Mouse (Mus musculus): ENCODE data around the gene Gm5771.
"Not testable (repeated sequence)": the region's sequence is repeated elsewhere in the genome, so short reads cannot be mapped to it uniquely, and the experiment has no call there.

The Gm5771 gene

DNA sequence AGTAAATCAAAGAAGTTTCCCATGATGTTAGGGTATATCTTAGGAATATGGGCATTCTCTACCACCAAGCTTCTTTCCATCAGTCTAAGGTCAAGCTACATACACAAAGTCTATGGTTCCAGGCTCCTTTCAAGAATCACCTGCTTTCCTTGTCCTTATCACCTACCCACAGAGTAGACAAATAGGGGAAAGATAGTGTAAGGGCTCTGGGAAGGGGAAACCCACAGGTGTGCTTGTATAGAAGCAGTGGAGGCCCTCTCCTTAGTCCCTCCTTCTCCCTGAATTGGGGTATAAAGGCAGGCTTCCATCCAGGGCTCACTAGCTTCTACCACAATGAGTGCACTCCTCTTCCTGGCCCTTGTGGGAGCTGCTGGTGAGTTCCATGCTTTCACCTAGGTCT, at the start of gene Gm5771:
Gene Gm5771, plus strand, starts transcription at position 301 of the 400 bp plus-strand sequence.
- not testable (repeated sequence) for DNase-seq (ENCODE audit: low spot score)

DNA sequence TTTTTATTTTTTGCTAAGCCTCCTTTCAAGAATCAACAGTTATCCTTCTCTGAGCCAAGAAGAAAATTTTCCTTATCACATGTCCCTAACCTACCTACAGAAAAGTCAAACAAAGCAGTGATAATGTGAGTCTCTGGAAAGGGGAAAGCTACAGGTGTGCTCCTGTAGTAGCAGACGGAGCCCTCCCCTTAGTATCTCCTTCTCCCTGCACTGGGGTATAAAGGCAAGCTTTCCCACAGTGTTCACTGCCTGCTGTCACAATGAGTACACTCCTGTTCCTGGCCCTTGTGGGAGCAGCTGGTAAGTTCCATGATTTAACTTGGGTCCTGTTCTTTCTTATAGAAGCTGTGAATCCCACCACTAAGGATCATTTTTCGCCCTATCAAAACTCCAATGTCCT, 38.2 kb upstream of the Gm5771 start, which contains the start of gene Try10:
Gene Try10, plus strand, starts transcription at position 174 of the 400 bp plus-strand sequence.
- DNase-seq (ENCODE audit: low spot score), result no peak

DNA sequence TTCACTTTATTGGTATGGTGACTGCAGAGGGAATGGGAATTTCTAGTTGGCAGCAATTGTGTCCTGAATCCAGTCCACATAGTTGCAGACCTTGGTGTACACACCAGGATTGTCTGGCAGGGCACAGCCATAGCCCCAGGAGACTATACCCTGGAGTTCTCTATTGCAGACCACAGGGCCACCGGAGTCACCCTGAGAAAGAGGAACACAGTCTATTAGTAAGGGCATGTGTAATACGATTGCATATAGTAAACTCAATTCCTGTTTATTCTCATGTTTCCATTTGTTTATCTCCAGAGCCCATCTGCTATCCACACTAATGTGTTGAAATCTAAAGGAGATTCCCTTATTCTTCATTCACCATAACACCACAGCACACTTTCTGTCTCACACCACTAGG, 18.4 kb upstream of the Gm5771 start:
- not testable (repeated sequence) for DNase-seq (ENCODE audit: low spot score)

DNA sequence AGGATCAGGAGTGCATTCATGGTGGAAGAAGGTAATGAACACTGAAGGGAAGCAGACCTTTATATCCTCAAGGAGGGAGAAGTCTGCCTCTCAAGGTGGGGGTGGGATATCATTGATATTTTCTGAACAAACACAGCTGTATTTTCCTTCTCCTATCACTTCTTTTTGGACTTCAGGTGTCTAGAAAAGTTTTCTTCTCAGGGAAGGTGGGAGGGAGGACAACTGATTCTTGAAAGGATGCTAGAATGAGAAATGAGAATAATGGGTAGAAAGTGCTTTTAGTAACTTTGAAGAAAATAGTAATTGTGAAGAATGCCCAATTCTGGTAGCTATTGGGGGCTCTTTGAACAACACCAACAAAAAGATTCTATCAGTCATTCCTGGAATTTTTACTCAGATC, 14.6 kb upstream of the Gm5771 start, which contains the start of gene Prss3:
Gene Prss3, minus strand, starts transcription at position 101 of the 400 bp plus-strand sequence.
- not testable (repeated sequence) for DNase-seq (ENCODE audit: low spot score)

DNA sequence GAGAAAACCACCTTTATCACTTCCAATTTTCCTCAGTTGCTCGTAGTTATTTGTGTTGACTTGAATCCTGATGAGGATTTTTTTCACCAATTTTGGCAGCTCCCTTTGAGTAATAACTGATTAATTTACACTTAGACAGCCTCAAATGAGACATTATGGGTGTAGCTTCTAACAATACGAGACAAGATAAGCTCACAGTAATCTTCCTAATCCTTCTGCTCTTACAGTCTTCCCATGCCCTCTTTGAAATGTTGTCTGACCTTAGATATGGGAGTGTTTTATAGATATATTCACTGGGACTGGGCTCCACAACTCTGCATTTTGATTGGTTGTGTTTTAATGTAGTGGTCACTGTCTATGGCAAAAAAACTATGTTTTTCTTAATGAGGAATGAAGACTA, 5.4 kb upstream of the Gm5771 start:
- DNase-seq (ENCODE audit: low spot score), result no peak

DNA sequence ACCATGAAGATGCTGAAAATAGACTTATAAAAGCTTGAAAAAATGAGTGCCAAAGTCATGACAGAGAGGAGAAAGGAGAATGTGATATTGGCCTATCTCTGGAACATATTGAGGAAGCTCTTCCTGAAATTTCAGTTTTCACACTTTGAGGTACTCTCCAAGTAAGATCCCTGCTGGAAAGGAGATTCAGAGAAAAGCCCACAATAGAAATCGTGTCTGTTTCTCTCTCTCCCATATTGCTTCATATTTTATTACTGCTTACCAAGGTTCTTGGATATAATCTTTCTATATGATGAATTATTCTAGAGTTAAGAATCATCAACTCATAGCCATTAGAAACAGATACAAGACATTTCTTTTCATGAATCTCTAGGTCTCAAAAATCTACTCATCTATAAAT, 516 bp upstream of the Gm5771 start:
- not testable (repeated sequence) for DNase-seq (ENCODE audit: low spot score)

DNA sequence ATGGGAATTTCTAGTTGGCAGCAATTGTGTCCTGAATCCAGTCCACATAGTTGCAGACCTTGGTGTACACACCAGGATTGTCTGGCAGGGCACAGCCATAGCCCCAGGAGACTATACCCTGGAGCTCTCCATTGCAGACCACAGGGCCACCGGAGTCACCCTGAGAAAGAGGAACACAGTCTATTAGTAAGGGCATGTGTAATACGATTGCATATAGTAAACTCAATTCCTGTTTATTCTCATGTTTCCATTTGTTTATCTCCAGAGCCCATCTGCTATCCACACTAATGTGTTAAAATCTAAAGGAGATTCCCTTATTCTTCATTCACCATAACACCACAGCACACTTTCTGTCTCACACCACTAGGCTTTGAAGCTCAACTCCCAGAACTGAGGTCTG, 50.1 kb downstream of the Gm5771 start:
- not testable (repeated sequence) for DNase-seq (ENCODE audit: low spot score)

DNA sequence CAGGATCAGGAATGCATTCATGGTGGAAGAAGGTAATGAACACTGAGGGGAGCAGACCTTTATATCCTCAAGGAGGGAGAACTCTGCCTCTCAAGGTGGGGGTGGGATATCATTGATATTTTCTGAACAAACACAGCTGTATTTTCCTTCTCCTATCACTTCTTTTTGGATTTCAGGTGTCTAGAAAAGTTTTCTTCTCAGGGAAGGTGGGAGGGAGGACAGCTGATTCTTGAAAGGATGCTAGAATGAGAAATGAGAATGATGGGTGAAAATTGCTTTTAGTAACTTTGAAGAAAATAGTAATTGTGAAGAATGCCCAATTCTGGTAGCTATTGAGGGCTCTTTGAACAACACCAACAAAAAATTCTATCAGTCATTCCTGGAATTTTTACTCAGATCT, 53.9 kb downstream of the Gm5771 start, which contains the start of gene Gm10334:
Gene Gm10334, minus strand, starts transcription at position 101 of the 400 bp plus-strand sequence.
- DNase-seq (ENCODE audit: low spot score), result not testable (repeated sequence)
